Mouse (Mus musculus): Measurements from ENCODE around the gene Zfp174.

GRCm38 (mm10) chr16:3872216-3873047, 25.4 kb downstream of the Zfp174 start, which contains the start of gene Naa60:
- no peak for TF ChIP-seq EP300 (IDR thresholded peaks at IDR 0.05; ENCODE audit: low read depth)
- TF ChIP-seq CTCF (IDR thresholded peaks at IDR 0.05; ENCODE audit: low read depth), result no peak
